Mouse (Mus musculus) retina, postnatal 1 day (tissue): ENCODE results near the gene Pald1.
A peak's percentile ranks its signal among the peaks of the same experiment; 100 is the strongest.

Source experiments
- DNase-seq: peaks from one replicate; pipeline ENCODE4 v3.0.0-alpha.2; 2012

Pald1 gene

GRCm38 (mm10) chr10:61325782-61326328 is 57.5 kb downstream of the Pald1 start:
- DNase-seq: no peak

DNA sequence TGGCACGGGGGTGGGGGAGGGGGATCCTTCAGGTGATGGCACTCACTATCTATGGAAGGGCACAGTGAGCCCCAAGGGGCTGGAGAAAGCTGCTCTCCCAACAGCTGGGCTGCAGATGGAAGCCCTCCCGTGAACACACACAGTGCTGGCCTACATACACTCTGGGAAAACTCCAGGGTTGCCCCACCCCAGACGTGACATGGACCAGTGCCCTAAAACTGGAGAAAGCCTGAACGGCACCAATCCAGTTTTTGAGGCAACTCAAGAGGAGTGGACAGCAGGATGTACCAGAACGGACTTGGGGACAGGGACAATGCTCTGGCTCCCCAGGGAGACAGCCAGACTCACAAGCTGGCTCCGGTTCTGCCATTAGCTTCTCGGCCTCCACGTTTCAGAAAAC is 58.6 kb downstream of the Pald1 start:
- no peak for DNase-seq

DNA sequence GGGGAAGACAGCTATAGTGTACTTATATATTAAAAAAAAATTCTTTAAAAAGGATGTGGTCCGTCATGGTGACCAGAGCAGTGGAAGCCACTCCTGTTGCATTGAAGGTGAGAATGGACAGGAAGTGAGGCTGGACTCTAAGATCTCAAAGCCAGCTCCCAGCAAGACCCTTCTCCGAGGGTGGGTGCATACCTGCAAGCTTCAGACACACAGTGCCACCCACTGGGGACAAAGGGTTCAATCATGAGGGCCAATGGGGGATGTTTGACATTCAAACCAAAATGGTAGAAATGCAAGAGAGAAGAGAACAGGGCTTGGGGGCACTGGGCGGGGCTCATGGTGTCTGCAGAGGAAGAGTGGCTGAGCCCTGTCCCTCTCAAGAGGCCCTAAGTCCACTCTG is 64.8 kb downstream of the Pald1 start:
- DNase-seq: no peak

DNA sequence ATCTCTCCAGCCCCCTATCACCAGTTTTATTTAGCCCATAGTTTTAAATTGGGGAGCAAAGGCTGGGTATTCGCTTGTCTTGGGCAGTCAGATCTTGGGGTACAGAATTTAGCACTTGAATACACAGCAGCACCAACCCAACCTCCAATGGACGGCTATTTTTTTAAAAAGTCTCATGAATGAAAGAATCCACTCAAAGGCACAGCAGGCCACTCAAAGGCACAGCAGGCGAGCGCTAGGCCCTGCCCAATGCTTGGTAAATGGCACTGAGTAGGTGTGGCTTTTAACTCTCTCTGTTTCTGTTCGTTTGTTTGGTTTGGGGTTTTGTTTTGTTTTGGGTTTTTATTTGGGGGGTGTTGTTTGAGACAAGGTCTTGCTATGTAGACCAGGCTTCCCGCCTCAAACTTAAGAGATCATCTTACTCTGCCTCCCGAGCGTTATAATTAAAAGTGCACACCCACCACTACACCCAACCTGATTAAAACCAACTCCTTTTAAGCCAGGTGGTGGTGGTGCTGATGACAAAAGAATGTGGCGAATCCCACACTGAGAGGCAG is 67.9 kb downstream of the Pald1 start:
- DNase-seq: no peak

DNA sequence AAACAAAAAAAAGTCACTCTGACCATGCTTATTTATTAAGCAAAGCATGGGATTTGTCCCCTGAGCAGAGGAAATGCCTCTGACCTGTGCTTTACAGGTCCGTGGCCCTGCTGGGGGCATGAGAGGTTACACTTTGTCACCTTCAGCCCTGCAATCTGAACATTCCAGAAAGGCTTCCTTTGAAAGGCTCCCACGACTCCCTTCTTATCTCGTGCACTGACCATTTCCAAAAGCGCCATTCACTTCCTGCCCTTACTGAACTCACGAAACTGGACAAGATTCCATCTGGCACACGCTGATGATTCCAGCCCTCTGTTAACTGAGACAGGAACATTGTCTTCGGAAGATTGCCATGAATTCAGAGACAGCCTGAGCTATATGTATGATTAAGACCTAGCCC is 69.6 kb downstream of the Pald1 start:
- no peak for DNase-seq

GRCm38 (mm10) chr10:61312754-61313153 is 70.6 kb downstream of the Pald1 start:
- DNase-seq: no peak

GRCm38 (mm10) chr10:61312159-61312558 is 71.2 kb downstream of the Pald1 start:
- DNase-seq: no peak

DNA sequence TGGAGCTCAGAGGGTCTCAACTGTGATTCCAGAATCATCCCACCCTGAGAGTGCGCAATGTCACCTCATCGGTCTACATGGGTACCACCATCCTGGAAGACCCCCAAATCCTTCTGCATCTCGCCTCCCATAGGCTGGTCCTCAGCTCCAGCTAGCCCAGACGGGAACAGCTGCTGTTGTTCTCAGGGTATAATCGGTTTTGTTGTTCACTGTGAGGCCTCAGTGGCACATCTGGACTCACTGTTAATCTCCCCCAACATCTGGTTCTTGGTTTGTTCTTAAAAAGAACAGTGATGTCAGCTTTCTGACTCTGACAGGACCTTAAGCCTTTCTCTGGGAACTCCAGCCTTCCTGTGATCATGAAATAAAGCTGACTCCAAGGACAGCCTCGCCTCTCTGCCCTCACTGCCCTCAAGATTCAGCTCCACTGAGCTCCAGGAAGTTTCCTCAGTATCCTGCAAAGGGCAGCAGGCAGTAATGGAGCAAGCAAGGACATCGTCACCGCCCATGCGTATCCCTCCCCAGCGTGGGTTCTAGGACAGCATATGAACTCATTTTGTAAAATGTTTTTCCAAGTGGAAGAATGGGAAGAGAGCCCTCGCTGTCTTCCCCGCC is 74.5 kb downstream of the Pald1 start:
- no peak for DNase-seq

GRCm38 (mm10) chr10:61305928-61306590 is 77.3 kb downstream of the Pald1 start:
- no peak for DNase-seq

DNA sequence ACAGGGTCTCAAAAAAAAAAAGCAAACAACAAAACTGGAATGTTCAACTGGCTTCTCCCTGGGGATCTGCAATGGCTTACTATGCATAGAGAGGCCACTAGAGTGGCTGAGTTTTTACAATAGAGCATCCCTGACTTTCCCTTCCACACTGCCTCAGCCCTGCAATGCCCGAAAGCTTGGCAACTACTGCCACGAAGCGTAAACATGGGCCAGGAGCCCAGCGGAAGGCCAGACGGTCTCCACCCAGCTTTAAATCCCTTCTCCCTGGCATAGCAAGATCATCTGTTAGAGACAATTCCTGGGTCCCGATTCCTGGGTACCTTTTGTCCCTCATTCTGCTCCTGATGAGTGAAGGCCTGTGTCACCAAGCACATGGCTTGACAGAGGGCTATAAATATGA is 79.3 kb downstream of the Pald1 start:
- no peak for DNase-seq

- DNase-seq: no peak
Observed at GRCm38 (mm10) chr10:61300996-61301395, 82.3 kb downstream of the Pald1 start.

GRCm38 (mm10) chr10:61297477-61297876 is 85.9 kb downstream of the Pald1 start, which contains the start of gene Prf1:
Prf1 (plus strand) TSS chr10:61297833.
- no peak for DNase-seq

DNA sequence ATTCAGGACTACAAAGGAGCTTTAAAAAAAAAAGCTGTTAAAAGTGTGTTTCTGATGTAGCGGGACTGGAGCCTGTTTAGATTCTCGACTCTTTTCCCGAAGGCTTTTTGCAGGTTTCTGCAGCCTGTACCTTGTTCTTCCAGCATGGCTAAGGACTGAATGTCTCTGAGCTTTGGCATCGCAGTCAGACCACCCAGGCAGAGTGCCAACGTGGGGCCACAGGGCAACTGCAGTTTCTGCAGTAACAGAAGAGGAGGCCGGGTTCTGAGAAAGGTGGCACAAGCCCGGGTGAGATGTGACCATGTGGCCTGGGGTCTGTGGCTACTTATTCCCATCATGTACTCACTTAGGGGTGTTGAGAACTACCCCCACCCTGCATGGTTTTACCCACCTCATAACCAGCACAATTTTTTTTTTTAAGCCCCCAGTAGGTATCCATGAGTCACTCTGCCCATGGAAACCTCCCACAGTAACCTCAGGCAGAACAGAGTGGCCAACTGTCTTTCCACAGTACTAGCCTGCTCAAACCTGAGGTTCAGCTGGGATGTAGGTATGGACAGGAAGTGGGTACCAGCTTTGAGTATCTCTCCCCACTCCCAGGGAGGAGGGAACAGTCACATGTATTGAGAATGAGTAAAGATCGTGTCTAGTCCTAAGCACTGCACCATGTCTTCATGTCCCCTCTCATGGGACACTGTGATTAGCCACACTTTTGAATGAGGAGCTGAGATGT is 86.5 kb downstream of the Pald1 start:
- no peak for DNase-seq

GRCm38 (mm10) chr10:61294242-61294641 is 89.1 kb downstream of the Pald1 start:
- no peak for DNase-seq

DNA sequence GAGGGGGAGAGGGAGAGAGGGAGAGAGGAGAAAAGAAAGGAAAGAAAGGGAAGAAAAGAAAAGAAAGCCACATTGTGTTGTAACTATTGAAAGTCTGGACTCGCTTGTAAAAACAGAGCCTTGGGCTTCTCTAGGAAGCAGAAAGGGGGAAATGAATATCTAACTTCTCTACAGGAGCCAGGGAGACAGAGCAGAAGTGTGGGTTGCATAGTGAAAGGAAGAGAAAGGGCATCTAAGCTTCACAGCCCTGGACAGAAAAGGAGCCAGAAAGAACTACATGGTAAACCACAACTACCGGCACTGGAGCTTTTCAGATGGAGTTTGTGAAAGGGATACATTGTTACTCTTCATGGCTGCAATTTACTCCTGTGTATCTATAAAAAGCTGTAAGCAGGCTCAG is 92.9 kb downstream of the Pald1 start:
- DNase-seq: no peak

DNA sequence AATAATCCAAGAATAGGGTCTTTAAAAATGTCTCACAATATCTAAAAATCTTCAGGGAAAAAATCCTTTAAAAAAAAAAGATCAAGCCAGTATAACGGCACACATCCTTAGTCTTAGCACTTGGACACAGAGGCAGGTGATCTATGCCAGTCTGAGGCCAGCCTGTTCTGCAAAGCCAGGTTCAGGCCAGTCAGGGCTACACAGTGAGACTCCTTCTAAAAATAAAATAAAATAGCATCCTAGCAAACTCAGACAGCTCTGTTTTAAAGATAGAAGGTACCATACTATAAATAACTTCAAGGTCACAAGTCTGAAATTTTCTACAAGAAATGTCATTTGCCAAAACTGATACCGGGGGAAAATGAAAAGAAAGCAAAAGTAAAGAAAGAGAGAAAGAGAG is 93.3 kb downstream of the Pald1 start:
- no peak for DNase-seq

DNA sequence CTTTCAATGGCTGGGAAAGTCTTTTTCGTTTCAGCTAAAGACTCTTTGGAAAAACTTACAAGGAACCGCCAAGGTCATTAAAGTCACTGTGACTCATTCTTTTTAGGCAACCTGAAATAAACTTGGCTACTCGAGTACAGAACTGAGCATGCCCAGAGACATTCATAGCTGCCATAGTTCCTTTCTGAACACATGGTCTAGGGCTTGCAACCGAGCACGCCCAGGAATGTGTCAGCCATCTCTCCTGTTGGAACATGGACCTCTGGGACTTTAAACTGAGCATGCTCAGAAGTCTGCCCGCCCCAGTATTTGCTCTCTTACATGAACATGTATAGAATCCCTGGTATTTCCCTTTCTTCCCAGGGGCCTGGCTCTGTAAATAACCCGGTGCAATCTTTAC is 97.1 kb downstream of the Pald1 start:
- DNase-seq: no peak

GRCm38 (mm10) chr10:61285271-61285670 is 98.1 kb downstream of the Pald1 start:
- no peak for DNase-seq

DNA sequence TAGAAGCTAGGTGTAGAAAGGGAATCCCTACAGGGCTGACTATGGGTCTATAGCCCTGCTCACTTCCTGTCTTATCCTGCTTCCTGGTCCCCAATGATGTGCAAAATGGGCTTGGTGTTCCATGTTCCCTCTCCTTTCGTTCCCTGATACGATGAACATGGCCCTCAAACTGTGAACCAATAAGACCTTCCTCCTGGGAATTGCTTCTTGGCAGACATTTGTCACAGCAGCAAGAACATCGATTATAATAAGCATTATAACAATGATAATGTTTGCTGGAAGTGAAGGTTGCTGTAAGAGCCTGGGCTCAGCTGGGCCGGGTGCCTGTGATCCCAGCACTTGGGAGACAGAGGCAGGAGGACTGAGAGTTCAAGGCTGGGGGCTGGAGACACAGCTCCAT is 99.0 kb downstream of the Pald1 start:
- DNase-seq: no peak

DNA sequence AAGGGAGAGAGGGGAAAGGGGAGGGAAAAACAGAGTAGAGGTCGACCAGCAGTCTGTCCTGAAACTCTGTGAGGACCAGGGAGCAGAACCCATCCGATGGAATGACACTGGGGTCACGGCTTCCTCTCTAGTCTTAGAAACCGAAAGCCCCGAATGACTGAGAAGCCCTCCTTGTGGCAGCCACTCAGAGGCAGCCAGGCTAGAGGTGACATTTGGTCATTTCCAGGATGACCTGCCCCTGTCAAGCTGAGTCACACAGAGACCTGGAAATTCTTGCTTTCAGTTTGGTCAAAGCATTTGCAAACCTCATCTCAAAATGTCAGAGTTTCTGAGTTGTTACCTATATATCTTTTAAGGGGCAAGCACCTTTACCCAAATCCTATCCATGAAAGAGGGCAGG is 102.2 kb downstream of the Pald1 start:
- DNase-seq: no peak

- no peak for DNase-seq
Observed at GRCm38 (mm10) chr10:61277918-61278674, 105.2 kb downstream of the Pald1 start.

DNA sequence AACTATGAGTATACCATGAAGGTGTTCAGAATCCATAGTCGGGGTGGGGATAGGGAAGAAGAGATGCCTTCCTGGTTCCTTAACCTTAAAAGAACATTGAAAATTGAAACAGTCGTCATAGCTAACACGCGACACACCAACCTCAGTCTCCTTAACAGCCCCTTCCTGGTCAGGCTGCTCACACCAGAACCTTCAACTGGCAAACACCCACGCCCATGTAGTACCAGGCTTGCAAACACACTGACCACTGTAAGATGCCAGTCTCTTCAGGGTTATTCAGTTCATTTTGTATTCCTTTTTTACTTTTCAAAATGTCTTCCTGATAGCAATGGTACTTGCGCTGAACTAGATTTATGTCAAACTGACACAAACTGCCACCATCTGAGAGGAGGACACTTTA is 106.3 kb downstream of the Pald1 start:
- DNase-seq: no peak

DNA sequence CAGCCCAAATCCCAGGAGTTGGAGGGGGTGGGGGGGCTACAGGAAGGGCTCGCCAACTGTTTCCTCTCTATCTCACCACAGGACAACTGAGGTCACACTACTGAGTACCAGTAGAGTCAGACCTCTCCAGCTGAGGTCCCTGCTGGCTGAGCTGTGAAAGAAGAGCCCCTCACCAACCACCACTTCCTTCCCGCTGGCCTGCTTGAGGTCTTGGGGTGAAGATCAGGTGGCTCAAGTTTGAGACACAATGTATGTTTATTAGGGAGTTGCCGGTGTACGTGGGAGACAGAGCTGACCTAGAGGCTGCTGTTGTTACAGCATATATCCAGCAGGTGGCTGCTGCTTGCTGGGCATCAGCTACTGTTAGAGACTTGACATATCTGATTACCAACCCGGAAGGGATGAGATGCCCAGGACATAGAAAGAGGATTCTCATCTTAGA is 107.6 kb downstream of the Pald1 start:
- peak; percentile 79 for DNase-seq
